Mouse (Mus musculus) 416B (cell line): ENCODE measurements at regions not wholly inside any gene's neighbourhood (a gene's known extent, or its start where the extent isn't known, plus 50 kb on each side); places are given as distances from the start of the nearest gene placed in this dataset.

Source experiments
- DNase-seq: peaks from one replicate; pipeline ENCODE4 v3.0.0; 2011; ENCODE audit warnings: low read depth

DNA sequence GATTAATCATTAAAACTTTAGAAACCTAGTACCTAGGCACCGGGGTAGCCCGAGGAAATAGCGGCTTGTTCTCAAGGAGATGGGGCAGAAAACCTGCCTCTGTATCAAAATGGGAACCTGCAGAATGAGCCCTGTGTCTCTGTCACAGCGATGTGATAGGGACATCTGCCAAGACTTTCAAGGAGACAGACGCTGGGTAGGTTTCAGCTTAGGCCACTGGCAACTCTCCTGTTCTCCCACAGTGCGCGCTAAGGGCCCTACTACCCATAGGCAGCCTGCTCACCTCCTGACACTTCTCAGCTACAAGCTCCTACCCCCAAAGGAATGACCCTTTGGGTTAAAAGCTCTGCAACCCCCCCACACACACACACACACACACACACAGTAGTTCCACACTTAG lies 396.4 kb downstream of the Sox9 start:
- DNase-seq = no peak

GRCm38 (mm10) chr11:113180008-113180407 lies 398.0 kb downstream of the Sox9 start:
- no peak for DNase-seq

- DNase-seq = no peak
Measured at GRCm38 (mm10) chr11:113182083-113182861, 400.2 kb downstream of the Sox9 start.

- DNase-seq = no peak
Measured at GRCm38 (mm10) chr11:113183556-113183955, 401.5 kb downstream of the Sox9 start.

- no peak for DNase-seq
Measured at GRCm38 (mm10) chr11:113184095-113184494, 402.1 kb downstream of the Sox9 start.

DNA sequence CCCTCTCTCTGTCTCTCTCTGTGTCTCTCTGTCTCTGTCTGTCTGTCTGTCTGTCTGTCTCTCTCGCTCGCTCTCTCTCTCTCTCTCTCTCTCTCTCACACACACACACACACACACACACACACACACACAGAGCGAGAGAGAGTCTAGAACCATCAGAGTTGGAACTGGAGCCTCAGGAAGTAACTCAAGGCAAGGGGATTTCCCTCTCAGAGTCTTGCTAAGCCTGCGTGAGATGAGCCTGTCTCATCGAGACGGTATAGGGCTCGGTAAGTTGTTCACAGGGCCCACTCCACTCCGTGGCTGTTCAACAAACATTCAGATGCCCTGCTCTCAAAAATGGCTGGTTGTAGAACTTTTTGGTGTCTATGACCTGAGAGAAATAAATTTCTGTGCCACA lies 405.4 kb downstream of the Sox9 start:
- no peak for DNase-seq

DNA sequence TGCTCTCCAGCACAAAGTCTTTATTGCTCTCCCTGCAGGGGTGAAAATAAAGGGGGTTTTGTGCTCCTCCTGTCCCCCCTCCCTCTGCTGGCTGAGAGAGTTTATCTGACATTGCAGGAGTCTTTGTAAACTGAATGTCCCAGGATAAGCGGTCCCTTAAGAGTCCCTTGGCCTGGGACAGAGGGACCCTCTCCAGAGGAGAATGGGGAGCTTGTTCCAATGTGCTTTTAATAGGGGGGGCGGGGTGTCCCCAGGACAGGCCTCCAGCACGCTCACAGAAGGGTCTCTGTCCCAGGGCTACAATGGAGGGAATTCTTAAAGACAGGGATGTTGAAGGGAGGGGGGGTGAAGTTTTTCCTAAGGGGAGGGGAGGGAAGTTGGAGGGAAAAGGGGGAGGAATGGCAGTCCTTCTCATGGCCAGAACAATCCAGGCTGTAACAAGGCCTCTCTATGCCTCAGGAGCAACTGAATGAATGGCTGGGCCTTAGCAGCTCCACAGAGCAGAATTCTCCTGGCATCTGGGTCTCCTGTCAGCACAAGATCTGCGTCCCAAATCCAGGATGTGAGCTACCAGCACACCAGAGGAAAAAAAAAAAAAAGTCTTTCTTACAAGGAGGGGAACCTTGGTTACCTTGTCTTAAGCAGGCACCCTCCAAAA lies 406.4 kb downstream of the Sox9 start:
- no peak for DNase-seq

- DNase-seq = no peak
Measured at GRCm38 (mm10) chr11:113190006-113190405, 408.0 kb downstream of the Sox9 start.

DNA sequence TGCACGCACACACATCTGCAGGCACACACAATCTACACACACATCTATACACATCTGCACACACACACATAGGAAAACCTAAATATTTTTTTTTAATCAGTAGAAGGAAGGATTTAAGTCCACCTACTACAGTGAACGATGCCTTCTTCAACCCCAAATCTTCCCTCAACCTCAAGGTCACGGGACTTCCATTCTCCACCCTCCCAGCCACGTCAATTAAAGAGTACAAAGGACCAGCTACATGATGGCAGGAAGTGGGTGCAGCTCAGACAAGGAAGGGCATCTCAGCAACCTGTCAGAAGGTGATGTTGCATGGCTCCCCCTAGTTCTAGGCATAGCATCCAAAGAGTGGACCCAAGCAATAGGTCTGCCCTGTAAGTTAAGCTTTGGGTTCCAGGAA lies 408.5 kb downstream of the Sox9 start:
- no peak for DNase-seq

- DNase-seq = no peak
Measured at GRCm38 (mm10) chr11:113191006-113191405, 409.0 kb downstream of the Sox9 start.

DNA sequence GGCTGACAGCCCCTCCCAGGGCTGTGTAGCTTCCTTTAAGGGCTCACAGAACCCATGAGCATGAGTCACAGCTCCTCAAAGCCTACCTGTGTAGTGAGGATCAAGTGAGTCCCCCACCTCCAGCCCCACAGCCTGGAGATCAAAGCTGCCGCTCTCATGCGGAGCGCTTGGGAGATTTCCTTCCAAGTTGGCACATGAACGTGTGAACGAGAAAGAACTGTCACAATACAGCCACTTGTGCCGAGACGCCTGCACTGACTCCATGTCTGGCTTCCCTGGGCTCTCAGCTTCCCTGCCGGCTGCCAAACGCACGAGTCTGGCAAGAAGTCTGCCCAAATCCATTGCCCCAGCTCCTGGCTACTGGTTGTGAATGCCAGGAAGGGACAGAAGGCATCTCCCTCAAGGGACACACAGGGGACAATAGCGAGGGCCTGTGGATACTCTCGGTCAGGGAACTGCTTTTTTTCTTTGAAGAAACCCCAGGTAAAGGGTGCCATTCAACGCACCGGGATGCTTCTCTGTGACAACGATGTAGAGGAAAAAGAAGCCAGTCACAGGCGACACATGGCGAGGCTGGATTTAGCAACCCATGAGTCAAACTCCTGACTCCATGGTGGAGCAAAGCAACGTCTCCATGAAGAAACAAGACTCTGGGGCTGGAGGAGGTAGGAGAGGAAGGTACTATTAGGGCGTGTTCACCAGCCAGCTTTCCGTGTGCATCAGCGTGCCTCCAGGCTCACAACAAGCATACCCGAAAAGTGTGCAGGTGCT lies 410.2 kb downstream of the Sox9 start:
- DNase-seq = no peak

DNA sequence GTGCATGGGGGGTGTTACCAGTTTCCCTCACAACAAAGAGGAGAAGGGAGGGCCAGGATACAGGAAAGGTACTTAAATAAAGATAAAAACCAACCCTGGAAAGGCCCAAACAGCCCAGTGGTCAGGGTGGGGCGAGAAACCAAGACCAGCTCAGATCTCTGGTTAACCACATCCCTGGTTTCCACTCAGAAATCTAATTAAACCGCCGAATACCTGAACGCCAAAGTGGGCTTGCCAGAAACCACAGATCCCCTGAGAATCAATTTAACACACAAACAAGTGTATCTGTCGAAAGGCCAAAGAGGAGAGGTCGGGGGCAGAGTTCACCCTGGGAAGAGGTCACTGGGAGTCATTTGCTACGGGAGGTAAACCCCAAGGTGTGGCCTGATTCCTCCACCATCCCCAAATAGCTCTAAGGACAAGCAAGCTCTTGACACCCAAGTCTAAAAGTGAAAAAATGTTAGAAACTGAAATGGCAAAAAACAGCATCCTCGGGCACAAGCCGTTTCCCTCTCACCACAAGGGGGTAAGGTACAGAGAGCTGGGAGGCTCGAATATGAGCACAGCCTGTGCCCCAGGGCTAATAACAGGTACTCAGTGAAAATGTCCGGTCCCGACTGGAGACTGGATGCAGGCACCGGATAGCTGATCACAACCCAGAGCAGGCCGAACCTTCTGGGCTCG lies 412.3 kb downstream of the Sox9 start:
- no peak for DNase-seq
